Mouse (Mus musculus): Measurements from ENCODE around the gene Gm39115. TPM values are rescaled to one million over a fixed set of nuclear protein-coding genes. Genes with fewer than 3 reads are reported as not detected.
A peak's percentile ranks its signal among the peaks of the same experiment; 100 is the strongest.

The Gm39115 gene
- polyA plus RNA-seq, 1 experiment = not detected

GRCm38 (mm10) chr7:142097776-142098175, 38.1 kb downstream of the Gm39115 start:
- DNase-seq (ENCODE audit: low read depth, low spot score) = peak; percentile 55
- 4% methylated on average over 9 of the region's 9 CpGs for WGBS

- no peak for DNase-seq (ENCODE audit: low read depth, low spot score)
- 87% methylated on average over 4 of the region's 4 CpGs for WGBS
Observed at GRCm38 (mm10) chr7:142096701-142097100, 39.1 kb downstream of the Gm39115 start.

- 2% methylated on average over 60 of the region's 63 CpGs for WGBS
- peak; percentile 69 for DNase-seq (ENCODE audit: low read depth, low spot score)
Observed at GRCm38 (mm10) chr7:142095183-142095931, 40.5 kb downstream of the Gm39115 start, which contains the start of gene Dusp8. Gene Dusp8, minus strand, starts transcription at chr7:142095843.

GRCm38 (mm10) chr7:142094301-142095143, 41.3 kb downstream of the Gm39115 start:
- no peak for DNase-seq (ENCODE audit: low read depth, low spot score)
- 1% methylated on average over 89 of the region's 89 CpGs for WGBS

- WGBS = 52% methylated on average over 6 of the region's 6 CpGs
- DNase-seq (ENCODE audit: low read depth, low spot score) = no peak
Observed at GRCm38 (mm10) chr7:142093696-142094240, 42.1 kb downstream of the Gm39115 start.

GRCm38 (mm10) chr7:142092991-142093390, 42.8 kb downstream of the Gm39115 start:
- 75% methylated on average over 1 of the region's 1 CpGs for WGBS
- no peak for DNase-seq (ENCODE audit: low read depth, low spot score)

- 50% methylated on average over 4 of the region's 4 CpGs for WGBS
- no peak for DNase-seq (ENCODE audit: low read depth, low spot score)
Observed at GRCm38 (mm10) chr7:142091848-142092247, 44.0 kb downstream of the Gm39115 start.

- DNase-seq (ENCODE audit: low read depth, low spot score) = no peak
- 75% methylated on average over 17 of the region's 17 CpGs for WGBS
Observed at GRCm38 (mm10) chr7:142089648-142090447, 46.0 kb downstream of the Gm39115 start.

- no peak for DNase-seq (ENCODE audit: low read depth, low spot score)
- 53% methylated on average over 5 of the region's 5 CpGs for WGBS
Observed at GRCm38 (mm10) chr7:142088886-142089285, 46.9 kb downstream of the Gm39115 start.

- 91% methylated on average over 1 of the region's 1 CpGs for WGBS
- DNase-seq (ENCODE audit: low read depth, low spot score) = no peak
Observed at GRCm38 (mm10) chr7:142087069-142087652, 48.7 kb downstream of the Gm39115 start.

GRCm38 (mm10) chr7:142086159-142086905, 49.5 kb downstream of the Gm39115 start:
- 90% methylated on average over 4 of the region's 4 CpGs for WGBS
- no peak for DNase-seq (ENCODE audit: low read depth, low spot score)

Other genes with a start within 250 kb of the Gm39115 start
- gene Tollip, start 217.5 kb downstream of the Gm39115 start, polyA plus RNA-seq (2012; rRNA removed) = 53.0 and 95.0 TPM in 2 replicates
- 0.62 and 0.82 TPM in 2 replicates for gene Brsk2, start 186.3 kb downstream of the Gm39115 start, polyA plus RNA-seq (2012; rRNA removed)
- 52.5 and 62.4 TPM in 2 replicates for gene Mob2, start 75.0 kb downstream of the Gm39115 start, polyA plus RNA-seq (2012; rRNA removed)
- 8.1 and 12.5 TPM in 2 replicates for gene Dusp8, start 40.2 kb downstream of the Gm39115 start, polyA plus RNA-seq (2012; rRNA removed)
- gene Gm45618, start 15.3 kb downstream of the Gm39115 start, polyA plus RNA-seq (2012; rRNA removed) = not detected in 2 replicates
- not detected in 2 replicates for gene Gm45337, start 8.6 kb upstream of the Gm39115 start, polyA plus RNA-seq (2012; rRNA removed)
- not detected in 2 replicates for gene Gm29735, start 21.1 kb upstream of the Gm39115 start, polyA plus RNA-seq (2012; rRNA removed)
- gene Gm4553, start 29.7 kb upstream of the Gm39115 start, polyA plus RNA-seq (2012; rRNA removed) = not detected in 2 replicates
- gene Krtap5-2, start 40.0 kb upstream of the Gm39115 start, polyA plus RNA-seq (2012; rRNA removed) = not detected in 2 replicates
- not detected in 2 replicates for gene Gm10153, start 54.4 kb upstream of the Gm39115 start, polyA plus RNA-seq (2012; rRNA removed)
- gene Krtap5-3, start 65.3 kb upstream of the Gm39115 start, polyA plus RNA-seq (2012; rRNA removed) = 0.42 TPM in 1 of 2 replicates, not detected in the other
- not detected in 2 replicates for gene Gm7579, start 75.8 kb upstream of the Gm39115 start, polyA plus RNA-seq (2012; rRNA removed)
- gene Krtap5-5, start 93.9 kb upstream of the Gm39115 start, polyA plus RNA-seq (2012; rRNA removed) = not detected in 2 replicates
- not detected in 2 replicates for gene Gm40460, start 105.0 kb upstream of the Gm39115 start, polyA plus RNA-seq (2012; rRNA removed)
- not detected in 2 replicates for gene Gm2431, start 122.3 kb upstream of the Gm39115 start, polyA plus RNA-seq (2012; rRNA removed)
- gene Gm4559, start 138.3 kb upstream of the Gm39115 start, polyA plus RNA-seq (2012; rRNA removed) = not detected in 2 replicates
- not detected in 2 replicates for gene Krtap5-1, start 161.1 kb upstream of the Gm39115 start, polyA plus RNA-seq (2012; rRNA removed)
- gene Krtap5-4, start 167.5 kb upstream of the Gm39115 start, polyA plus RNA-seq (2012; rRNA removed) = not detected in 2 replicates
- 1.1 and 1.3 TPM in 2 replicates for gene Ifitm10, start 237.7 kb upstream of the Gm39115 start, polyA plus RNA-seq (2012; rRNA removed)
- gene Gm49369, start 246.6 kb upstream of the Gm39115 start, polyA plus RNA-seq (2012; rRNA removed) = not detected in 2 replicates